Mouse (Mus musculus): Measurements from ENCODE around the gene Prss37. TPM values are rescaled to one million over a fixed set of nuclear protein-coding genes. Genes with fewer than 3 reads are reported as not detected.

Gene Prss37
- total RNA-seq (2021), result not detected

GRCm38 (mm10) chr6:40519408-40519807, at the start of gene Prss37:
Gene Prss37, minus strand, starts transcription at chr6:40519508.
- intact Hi-C loops (cut with DNase I), result no loop called here
- DNase-seq (ENCODE audit: low spot score in 2 of 2), result no peak

GRCm38 (mm10) chr6:40554950-40555349, 35.6 kb upstream of the Prss37 start, which contains the start of gene Olfr461:
Gene Olfr461, minus strand, starts transcription at chr6:40555050.
- intact Hi-C loops (cut with DNase I), result no loop called here

GRCm38 (mm10) chr6:40544690-40545089, 25.4 kb upstream of the Prss37 start:
- DNase-seq (ENCODE audit: low spot score in 2 of 2), result no peak
- intact Hi-C loops (cut with DNase I), result no loop called here

More at GRCm38 (mm10) chr6:40554950-40555349, 35.6 kb upstream of the Prss37 start, which contains the start of gene Olfr461:
- DNase-seq (ENCODE audit: low spot score in 2 of 2), result no peak

- no peak for DNase-seq (ENCODE audit: low spot score in 2 of 2)
- intact Hi-C loops (cut with DNase I), result no loop called here
Measured at GRCm38 (mm10) chr6:40493229-40493628, 26.1 kb downstream of the Prss37 start, which contains the start of gene Tas2r108. Gene Tas2r108, plus strand, starts transcription at chr6:40493529.

- intact Hi-C loops (cut with DNase I), result no loop called here
- no peak for DNase-seq (ENCODE audit: low spot score in 2 of 2)
Measured at GRCm38 (mm10) chr6:40490933-40491332, 28.4 kb downstream of the Prss37 start, which contains the start of gene Tas2r137. Gene Tas2r137, plus strand, starts transcription at chr6:40491233.

- intact Hi-C loops (cut with DNase I), result no loop called here
- peak in 1 of 2 experiments; percentile 48 for DNase-seq (ENCODE audit: low spot score in 2 of 2)
Measured at GRCm38 (mm10) chr6:40482318-40482717, 37.0 kb downstream of the Prss37 start.

GRCm38 (mm10) chr6:40479705-40480104, 39.6 kb downstream of the Prss37 start:
- intact Hi-C loops (cut with DNase I), result loop anchor here (1.0 to 5.0 kb wide), 2 partner anchors 210 to 363 kb away; no protein-coding TSS in a partner anchor
- no peak for DNase-seq (ENCODE audit: low spot score in 2 of 2)

GRCm38 (mm10) chr6:40476132-40476531, 43.2 kb downstream of the Prss37 start:
- intact Hi-C loops (cut with DNase I), result loop anchor here (5.0 kb wide), 1 partner anchor 366 kb away; no protein-coding TSS in a partner anchor
- DNase-seq (ENCODE audit: low spot score in 2 of 2), result no peak

GRCm38 (mm10) chr6:40471720-40472010, 47.6 kb downstream of the Prss37 start:
- DNase-seq (ENCODE audit: low spot score in 2 of 2), result no peak
- intact Hi-C loops (cut with DNase I), result loop anchor here (1.0 to 2.0 kb wide), 2 partner anchors 35 to 41 kb away; partner anchors contain the start of gene E330009J07Rik

GRCm38 (mm10) chr6:40470916-40471719, 48.2 kb downstream of the Prss37 start, which contains the start of gene Ssbp1:
Gene Ssbp1, plus strand, starts transcription at chr6:40471352.
- peak; percentile 91 to 94 for DNase-seq (ENCODE audit: low spot score in 2 of 2)
- intact Hi-C loops (cut with DNase I), result loop anchor here (1.0 kb wide), 1 partner anchor 35 kb away; the partner anchor contains the start of gene E330009J07Rik

GRCm38 (mm10) chr6:40465710-40466109, 53.6 kb downstream of the Prss37 start:
- DNase-seq (ENCODE audit: low spot score in 2 of 2), result no peak
- intact Hi-C loops (cut with DNase I), result no loop called here

Other genes starting within 250 kb of the Prss37 start
- gene Agk, start 194.3 kb downstream of the Prss37 start, total RNA-seq (2021), result 10 to 100 TPM; 44.4 to 48.9 TPM
- 10 to 100 TPM; 57.4 to 58.1 TPM for gene E330009J07Rik, start 83.4 kb downstream of the Prss37 start, total RNA-seq (2021)
- gene Wee2, start 80.4 kb downstream of the Prss37 start, total RNA-seq (2021), result not detected
- gene Ssbp1, start 48.2 kb downstream of the Prss37 start, total RNA-seq (2021), result 10 to 100 TPM; 31.0 to 33.4 TPM
- under 1 TPM in 1 of 2 experiments, not detected in 1; 0.34 TPM for gene Tas2r137, start 28.3 kb downstream of the Prss37 start, total RNA-seq (2021)
- under 1 TPM in 1 of 2 experiments, not detected in 1; 0.37 TPM for gene Tas2r108, start 26.0 kb downstream of the Prss37 start, total RNA-seq (2021)
- gene Olfr461, start 35.5 kb upstream of the Prss37 start, total RNA-seq (2021), result not detected
- not detected for gene Olfr460, start 50.0 kb upstream of the Prss37 start, total RNA-seq (2021)
- gene Clec5a, start 66.3 kb upstream of the Prss37 start, total RNA-seq (2021), result under 1 TPM; 0.76 to 0.89 TPM
- gene Tas2r138, start 93.8 kb upstream of the Prss37 start, total RNA-seq (2021), result not detected
- not detected for gene Mgam, start 109.3 kb upstream of the Prss37 start, total RNA-seq (2021)

Data from left cerebral cortex, postnatal 25 days (tissue).